Mouse (Mus musculus): ENCODE data around the gene Glis2.

The Glis2 gene

DNA sequence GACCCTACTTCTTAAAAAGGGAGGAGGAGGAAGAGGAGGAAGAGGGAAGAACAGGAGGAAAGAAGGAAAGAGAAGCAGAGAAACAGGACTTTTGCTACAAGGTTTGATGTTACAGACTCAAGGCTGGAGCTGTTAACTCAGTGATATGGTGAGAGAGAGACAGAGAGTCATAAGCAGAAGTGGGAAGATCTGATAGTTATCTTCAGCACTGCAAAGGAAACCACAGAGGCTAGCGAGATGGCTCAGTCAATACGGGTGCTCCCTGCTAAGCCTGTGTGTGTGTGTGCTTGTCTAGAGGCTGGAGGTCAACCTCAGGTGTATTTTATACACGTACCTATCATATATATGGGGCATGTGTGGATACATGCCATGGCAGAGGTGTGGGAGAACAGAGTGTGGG lies 10.7 kb upstream of the Glis2 start:
- no peak for DNase-seq (ENCODE audit: low spot score)

- DNase-seq (ENCODE audit: low spot score) = no peak
Measured at GRCm38 (mm10) chr16:4584438-4584837, 10.1 kb upstream of the Glis2 start.

- DNase-seq (ENCODE audit: low spot score) = no peak
Measured at GRCm38 (mm10) chr16:4585642-4586530, 8.6 kb upstream of the Glis2 start.

DNA sequence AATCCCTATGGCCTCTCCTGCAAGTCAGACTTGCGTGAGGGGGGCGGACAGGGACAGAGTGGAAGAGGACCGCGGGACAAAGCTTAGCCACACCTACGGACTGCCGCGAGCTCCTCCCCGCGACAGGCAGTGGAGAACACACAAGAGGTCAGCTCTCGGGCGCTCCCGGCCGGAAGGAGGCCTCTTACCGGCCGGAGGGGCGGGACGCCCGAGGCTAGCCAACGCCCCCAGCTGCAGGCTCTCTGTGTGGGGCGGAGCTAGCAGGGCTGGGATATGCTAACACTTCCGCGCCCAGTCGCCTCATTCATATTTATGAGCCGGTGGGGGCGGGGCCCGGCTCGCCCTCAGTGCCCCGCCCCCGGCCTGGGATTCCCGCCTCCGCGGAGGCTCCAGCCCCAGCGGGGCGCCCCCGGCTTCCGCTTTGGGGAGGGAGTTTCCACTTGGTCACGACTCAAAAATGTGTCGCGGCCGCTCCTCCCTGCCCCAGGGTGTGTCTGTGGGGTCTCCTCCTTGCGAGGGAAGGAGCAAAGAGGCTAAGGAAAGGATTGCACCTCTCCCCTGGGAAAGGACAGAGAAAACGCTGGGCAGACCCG lies 7.9 kb upstream of the Glis2 start:
- DNase-seq (ENCODE audit: low spot score) = peak; percentile 98

GRCm38 (mm10) chr16:4587516-4588210 lies 6.8 kb upstream of the Glis2 start:
- peak; percentile 33 for DNase-seq (ENCODE audit: low spot score)

- DNase-seq (ENCODE audit: low spot score) = peak; percentile 63
Measured at GRCm38 (mm10) chr16:4590236-4590635, 4.3 kb upstream of the Glis2 start.

DNA sequence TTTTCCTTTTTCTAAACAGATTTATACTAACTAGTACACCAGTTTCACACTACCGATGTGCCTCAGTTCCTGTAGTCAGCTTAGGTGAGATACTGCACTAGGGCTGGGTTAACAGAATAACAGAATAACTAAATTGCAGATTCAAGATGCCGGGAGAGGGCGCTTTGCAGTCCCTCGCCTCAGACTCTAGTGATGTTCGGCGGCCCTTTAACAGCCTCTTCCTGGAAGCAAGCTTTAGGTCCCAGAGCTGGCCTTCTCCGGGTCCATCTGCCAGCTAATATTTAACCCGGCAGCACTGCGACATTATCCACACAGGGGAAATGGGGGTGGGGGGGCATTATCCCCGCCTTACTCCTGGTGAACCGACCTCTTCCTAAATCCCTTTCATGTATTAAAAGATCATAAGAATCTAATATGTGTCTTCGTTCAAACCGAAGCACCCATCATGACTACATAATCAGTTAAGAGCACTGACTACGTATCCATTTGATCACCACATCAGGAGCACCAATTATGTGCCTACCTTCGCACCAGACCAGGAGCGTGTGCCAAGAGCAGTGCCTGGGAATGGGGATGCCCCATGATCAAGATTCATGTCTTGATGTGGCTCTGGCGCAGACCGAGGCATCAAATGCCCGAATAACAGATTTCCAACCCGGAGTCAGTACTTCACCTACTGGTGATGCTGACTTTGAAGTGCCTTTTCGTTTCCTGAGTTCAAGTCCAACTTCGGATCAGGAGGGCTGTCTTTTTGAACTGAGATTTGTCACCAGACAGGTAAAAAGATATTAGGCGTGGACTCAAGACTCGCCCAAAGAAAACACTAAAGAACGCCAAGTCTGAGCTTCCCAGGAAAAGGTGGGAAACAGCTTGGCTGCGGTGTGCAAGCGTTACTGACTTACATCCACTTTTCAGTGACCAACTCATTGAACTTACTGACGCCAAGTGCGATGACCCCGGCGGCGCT lies 1.3 kb upstream of the Glis2 start:
- peak; percentile 59 for DNase-seq (ENCODE audit: low spot score)

GRCm38 (mm10) chr16:4594814-4595526 lies 457 bp downstream of the Glis2 start:
- no peak for DNase-seq (ENCODE audit: low spot score)

DNA sequence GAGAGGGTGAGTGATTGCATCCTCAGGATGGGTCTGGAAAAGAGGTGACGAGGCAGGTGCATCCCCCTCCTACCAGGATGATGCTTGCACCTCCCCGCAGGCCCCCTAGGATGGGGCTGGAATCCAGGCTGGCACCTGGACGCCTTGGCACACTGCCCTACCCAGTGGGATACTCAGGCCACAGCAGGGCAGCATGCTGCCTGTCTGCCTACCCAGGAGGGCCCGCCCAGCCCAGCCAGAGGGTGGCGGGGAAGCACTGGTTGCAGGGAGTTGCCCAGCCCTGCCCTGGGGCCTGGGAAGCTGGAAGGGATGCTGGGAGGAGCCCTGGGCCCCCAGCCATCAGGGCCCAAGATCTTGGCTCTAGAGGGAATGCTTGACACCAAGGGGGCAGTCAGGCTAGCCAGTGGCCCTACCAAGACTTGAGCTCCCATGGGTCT lies 1.0 kb downstream of the Glis2 start:
- peak; percentile 59 for DNase-seq (ENCODE audit: low spot score)

DNA sequence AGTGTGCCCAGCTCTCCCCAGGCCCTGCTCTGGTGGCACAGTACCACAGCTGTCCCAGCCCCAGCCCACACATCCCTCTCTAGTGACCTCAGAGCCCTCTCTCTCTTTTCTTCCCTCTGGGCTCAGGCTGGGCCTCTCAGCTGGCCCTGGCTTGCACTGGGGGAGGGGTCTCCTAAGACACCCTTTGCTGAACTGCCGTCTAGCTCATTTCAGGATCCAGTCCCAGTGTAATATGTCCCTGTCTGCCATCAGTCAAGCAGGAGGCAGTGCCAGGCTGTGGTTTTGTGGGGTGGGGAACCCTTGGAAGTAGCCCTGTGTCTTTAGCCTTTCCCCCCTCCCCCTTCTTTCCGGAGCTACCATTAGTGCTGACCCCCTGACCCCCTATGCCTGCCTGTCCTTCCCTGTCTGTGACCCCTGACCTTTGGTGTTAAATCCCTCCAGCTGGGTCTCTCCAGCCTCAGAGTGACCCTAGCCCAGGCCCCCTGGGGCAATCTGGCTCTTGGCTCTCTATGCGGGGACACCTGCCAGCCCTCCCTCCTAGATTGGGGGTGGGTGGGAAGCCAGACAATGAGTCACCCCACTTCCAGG lies 1.7 kb downstream of the Glis2 start:
- peak; percentile 59 for DNase-seq (ENCODE audit: low spot score)

DNA sequence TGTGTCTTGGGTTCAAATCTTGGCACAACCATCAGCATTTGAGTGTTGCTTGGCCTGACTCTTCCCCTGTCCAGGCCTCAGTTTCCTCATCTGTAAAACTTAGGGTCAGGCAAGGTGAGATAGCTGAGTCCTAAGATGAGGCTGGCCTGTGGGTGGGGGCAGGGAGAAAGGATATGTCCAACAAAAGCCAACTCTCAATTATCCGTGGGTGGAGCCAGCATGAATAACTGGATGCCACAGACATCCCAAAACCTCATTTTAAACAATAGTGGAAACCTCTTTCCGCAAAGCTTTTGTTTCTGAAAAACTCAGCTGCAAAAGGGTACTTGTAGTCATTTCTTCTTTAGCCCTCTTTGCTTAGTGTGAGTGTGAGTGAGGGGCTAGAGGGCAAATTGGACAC lies 2.3 kb downstream of the Glis2 start:
- no peak for DNase-seq (ENCODE audit: low spot score)

DNA sequence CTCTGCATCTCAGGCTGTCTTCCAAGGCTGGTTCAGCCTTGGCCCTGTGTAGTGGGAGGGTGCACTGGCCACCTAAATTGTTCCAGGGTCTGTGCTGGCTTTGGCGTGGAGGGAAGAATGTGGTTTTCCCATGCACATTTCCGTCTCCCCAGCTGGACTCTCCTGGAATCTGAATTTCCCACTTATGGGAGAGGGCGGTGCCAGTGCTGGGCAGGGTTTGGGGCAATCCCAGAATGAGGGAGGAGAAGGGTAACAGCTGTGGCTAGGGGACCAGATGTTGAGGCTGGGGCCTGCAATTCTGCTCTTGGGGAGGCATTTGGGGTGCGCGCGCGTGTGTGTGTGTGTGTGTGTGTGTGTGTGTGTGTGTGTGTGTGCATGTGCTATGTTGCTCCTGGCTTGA lies 2.8 kb downstream of the Glis2 start:
- peak; percentile 38 for DNase-seq (ENCODE audit: low spot score)

DNA sequence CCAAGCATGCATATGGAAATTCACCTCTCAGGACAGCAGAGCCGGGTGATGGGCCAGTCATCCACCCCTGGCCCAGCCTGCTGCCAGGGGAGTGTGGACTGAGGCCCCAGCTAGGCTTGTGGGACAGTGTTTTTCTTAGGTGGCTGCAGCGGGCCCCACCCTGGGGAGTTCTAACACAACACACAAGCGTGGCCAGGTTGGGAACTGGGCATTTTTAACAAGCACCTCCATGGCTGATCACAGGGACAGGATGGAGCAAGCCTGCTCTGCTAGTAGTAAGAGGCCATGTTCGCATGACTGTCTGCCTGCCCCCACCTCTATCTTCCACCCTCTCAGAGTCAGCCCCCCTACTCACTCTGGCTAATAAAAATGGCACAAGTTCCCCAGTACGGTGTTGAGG lies 3.5 kb downstream of the Glis2 start:
- no peak for DNase-seq (ENCODE audit: low spot score)

DNA sequence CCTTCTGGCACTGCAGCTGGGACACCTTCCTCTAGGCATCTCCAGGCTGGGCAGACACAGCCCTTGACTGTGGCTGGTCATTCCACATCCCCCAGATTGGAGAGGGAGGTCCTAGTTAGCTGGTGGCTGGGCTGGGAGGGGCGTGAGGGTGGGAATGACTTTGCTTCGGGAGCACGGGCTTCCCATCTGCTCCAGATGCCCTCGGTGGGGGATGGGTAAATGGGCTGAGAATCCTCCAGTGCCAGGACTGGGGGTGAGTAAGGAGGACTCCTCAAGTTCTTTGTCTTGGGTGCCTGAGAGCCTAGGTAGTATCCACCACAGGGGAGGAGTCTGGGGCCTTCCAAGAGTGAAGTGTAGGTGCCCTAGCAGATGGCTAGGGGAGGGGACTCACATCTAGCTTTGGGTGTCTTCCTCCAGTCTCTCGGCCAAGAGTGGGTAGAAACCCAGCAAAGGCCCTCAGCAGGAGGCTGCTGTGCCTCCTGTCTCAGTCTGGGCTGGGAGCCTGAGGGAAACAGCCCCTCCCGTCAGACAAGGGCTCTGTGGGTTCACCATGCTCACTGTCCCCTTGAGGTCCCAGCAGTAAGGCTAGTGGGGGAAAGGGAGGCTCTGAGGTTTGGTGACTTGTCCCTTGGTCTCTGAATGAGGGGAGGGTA lies 4.5 kb downstream of the Glis2 start:
- DNase-seq (ENCODE audit: low spot score) = no peak

DNA sequence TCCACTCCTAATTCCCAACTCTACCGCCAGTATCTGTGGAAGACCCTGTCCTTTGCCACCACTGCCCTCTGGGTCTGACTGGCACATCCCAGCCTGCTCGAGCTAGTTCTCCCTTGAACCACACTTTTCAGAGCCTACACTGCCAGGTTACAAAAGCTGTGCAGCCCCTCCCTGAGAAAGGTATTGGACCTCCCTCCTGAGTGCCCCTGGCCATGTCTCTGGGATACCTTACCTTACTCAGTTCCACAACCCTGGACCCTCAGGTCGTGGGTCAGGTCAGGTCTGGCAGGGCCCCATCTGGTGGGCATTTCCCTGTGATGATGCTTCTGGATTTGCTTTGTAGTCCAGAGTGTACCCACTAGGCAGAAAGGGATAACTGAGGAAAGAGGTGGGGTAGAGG lies 5.1 kb downstream of the Glis2 start:
- no peak for DNase-seq (ENCODE audit: low spot score)

- no peak for DNase-seq (ENCODE audit: low spot score)
Measured at GRCm38 (mm10) chr16:4600701-4601310, 6.3 kb downstream of the Glis2 start.

GRCm38 (mm10) chr16:4602189-4602588 lies 7.7 kb downstream of the Glis2 start:
- DNase-seq (ENCODE audit: low spot score) = no peak

DNA sequence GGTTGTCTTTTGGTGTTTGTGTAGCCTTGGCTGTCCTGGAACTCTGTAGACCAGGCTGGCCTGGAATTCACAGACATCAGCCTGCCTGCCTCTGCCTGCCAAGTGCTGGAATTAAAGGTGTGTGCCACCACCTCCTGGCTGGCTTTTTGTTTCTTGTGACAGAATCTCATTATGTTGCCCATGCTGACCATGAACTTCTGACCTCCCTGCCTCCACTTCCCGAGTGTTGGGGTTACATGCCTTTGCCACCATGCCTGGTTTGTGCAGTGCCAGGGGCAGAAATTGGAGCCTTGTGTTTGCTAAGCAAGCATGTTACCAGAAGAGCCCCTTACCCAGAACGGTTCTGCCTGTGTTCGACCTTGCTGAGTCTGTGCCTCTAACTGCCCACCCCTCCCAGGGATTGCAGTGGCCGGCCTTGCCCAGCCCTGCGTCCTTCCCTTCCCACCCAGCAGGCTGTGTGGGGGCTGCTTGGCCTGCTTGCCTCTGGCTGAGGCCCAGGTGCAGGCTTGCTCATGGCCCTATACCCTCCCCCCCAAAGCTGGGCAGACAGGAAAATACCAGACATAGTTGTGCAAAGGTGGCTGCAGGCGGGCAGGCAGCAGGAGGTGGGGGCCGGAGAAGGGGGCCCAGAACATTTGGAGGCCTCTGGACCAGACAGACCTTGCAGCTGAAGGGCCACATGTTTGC lies 8.4 kb downstream of the Glis2 start:
- no peak for DNase-seq (ENCODE audit: low spot score)

DNA sequence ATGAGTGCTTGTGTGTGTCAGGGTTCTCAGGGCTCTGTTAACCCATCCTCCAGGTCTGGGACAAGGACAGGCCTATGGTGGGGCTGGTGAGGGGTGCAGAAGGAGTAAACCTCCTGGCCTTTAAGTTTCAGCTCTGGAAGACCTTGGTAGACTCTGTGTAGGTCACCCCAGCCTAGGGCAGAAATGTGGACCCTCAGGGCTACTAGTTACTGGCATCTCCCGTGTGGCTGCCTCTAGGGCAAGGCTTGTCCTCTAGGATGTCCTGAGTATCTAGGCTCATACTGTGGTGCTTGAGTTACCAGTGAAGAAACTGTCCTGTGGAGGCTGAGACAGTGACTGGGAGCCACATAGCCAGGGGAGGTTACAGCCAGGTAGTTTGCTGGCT lies 8.9 kb downstream of the Glis2 start:
- DNase-seq (ENCODE audit: low spot score) = no peak
